Mouse (Mus musculus) mesoderm, embryonic 11.5 days (tissue): ENCODE measurements around the gene Tex14.

Experiments used
- DNase-seq: peaks from one replicate; pipeline ENCODE4 v3.0.0-alpha.2; 2012; ENCODE audit warnings: low read depth, low spot score

Gene Tex14

DNA sequence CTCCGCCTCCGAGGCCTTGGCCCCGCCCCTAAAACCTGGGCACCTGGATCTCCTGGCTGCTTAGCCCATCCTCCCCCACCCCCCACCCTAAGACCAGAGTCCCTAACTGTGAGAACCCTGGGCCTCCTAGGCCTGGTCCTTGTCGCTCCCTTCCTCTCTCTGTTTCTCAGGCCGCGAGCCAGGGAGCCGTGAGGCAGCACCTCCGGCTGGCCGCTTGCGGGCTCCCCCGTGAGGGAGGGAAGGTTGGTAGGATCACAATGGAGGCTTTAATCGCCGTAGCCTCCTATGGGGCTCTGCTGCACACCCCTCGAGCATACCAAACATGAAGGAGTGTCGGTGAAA lies 187.5 kb downstream of the Tex14 start:
- no peak for DNase-seq

DNA sequence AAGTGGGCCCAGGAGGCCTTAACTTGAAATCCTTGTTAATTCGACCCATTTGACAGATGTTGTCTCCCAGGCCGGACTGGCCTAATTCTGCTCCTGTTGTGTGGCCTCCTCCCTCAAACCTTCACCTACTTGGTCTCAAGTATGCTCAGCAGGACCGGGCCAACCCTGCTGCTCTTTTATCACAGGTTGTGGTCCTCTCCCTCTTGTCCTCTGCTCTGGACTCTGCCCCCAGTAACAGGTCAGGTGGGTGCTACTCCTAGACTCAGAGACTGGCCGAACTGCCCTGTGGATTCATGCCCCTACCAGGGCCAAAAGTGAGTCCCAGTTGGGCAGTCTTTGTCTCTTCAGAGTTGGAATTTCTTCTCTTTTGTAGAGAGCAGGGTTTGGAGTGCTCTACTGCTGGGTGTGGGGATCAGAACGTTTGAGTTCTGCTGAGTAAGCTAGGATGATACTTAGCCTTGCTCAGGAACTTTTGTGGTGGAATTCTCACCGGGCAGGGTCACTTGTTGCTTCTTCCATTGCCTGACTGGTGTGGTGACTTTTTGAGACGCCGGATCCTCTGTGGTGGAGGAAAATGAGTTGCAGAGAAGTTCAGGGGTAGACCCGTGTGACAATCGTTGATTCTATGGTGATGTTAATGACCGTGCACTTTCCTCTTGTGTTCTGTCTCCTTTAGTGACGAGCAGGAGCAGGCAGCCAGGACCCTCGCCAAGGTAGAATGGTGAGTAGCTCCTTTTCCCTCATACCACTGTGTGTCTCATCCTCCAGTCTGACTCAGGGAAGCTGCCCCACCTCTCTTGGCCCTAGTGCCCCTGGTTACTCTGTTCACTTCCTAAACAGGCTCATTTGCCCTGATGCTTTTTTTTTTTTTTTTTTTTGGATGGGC lies 188.1 kb downstream of the Tex14 start:
- DNase-seq, result no peak

DNA sequence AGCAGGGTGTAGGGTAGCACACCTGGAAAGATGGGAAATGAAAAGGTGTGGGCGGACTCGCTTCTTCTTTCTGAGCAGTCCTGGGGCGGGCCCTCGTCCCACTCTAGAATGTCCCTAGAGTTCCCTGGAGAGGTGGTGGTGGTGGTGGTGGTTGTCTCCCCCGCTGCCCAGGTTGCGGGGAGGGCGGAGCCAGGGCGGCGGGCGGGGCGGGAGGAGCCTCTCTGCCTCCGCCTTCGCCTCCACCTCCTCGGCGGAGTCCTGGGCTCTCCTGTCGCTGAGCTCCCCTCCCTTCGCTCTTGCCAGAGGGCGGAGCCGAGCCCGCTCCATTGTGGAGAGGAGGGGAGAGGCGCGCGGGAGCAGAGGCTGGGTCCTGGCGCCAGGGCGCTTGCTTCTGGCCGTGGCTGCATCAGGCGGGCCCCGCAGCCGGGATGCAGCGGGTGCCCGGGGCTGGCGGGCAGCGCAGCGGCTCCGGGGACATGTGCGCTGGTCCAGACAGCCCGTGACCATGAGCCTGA lies 190.5 kb downstream of the Tex14 start:
- peak; percentile 90 for DNase-seq

DNA sequence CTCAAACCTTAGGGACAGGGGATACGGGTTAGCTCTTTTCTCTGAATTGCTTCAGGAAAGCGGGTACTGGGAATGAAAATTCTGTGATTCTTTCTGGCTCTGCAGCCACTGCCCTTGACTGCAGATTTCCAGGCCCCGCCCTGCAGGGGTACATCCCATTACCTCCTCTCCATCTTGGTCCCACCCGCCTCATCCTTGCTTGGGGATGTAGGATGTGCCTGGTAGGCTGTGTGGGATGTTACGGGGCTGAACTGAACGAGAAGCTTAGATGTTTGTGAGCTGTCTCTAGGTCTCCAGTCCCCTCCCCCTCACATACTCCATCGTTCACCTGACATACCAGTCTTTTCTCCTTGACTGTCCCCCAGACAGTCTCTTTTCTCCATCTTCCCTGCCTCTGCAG lies 191.1 kb downstream of the Tex14 start:
- peak; percentile 18 for DNase-seq

DNA sequence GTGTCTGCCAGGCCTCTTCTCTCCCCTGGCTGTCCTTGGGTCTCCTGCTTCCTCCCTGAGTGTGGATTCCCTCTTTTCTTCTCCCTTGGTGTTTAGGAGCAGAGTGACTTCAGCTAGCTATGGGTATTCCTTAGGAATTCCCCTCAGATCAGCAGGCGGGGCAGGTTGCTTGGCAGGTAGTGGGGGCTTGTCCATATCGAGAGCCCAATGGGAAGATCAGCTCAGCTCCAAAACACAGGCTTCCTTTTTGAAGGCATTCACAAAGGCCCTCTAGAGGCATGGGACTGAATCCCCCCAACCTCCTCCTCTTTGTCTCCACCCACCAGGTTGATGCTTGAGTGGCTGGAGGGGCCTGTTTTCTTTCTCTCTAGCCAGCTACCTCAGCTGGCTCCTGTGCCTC lies 191.6 kb downstream of the Tex14 start:
- peak; percentile 24 for DNase-seq

DNA sequence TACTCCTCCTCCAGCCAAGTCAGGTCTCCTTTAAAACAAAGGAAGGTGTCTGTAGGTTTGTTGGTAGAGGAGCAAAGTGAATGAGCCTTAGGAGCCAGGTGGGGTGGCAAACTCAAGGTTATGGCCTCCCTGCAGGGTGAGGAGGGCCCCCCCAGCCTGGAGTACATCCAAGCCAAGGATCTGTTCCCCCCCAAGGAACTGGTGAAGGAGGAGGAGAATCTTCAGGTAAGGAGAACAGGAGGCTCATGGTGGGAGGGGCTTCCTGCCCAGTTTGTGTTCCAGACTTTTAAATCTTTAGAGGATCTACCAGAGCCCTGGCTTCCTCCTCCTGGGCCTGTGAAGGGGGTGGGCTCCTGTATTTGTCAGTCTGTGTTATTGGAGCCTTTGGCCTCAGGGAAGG lies 192.2 kb downstream of the Tex14 start:
- DNase-seq, result no peak

DNA sequence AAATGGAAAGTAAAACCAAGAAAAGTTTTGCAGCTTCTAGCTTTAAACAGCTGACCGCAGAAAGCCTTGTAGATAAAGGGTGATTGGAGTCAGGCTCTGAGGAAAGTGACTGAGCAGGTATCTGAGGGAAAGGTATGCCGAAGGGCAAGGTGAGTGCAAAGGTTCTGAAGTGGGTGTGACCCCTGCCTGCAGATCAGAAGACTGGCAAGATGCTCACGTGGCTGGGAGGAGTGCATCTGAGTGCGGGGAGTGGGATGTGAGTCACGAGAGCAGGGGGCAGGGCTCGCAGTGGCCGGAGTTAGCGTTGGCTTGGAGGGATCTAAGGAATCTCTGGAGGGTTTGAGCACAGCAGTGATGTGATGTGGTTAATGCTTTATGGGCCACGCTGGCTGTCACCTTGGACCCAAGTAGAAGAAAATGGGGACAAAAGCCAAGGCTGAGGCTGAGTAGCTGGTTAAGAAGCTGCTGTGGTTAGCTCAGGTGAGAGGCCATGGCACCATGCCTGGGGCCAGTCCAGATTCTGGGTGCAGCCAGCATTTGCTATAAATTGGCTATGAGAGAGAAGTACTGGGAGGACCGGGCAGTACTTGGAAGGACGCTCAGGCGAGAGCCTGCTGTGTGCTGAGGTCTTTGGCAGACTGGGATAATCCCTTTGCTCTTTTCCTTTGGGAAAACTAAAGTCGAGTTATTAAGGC lies 194.7 kb downstream of the Tex14 start:
- DNase-seq, result no peak

DNA sequence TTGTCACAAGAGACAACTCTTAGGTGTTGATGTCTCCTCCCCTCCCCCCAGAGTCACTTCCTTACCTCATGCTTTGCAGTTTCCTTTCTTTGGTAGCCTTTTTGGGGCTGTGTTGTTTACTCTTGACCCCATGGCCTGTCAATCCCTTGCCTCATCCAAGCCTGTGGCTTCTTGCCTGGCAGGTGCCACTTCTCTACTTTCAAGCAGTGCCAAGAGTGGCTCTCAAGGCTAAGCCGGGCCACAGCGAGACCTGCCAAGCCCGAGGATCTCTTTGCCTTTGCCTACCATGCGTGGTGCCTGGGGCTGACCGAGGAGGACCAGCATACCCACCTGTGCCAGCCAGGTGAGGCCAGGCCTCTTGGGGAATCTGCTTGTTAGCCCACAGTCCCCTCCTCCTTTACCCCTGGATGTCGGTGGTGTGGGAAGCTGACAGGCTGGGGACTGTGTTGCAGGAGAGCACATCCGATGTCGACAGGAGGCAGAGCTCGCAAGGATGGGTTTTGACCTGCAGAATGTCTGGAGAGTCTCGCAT lies 195.5 kb downstream of the Tex14 start:
- DNase-seq, result no peak

DNA sequence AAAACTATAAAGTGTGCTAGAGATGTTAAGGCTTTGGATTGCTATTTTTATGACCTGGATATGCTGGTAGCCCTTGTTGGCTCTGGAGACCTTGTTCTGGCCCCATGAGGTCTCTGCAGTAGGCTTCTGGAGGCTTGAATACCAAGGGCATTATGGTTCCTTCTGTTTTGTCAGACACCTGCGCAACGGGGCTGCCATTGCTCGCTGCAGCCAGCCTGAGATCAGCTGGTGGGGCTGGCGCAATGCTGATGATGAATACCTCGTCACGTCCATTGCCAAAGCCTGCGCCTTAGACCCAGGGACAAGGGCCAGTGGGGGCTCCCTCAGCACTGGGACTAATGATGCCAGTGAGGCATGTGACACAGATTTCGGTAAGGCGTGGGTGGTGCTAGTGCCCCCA lies 197.4 kb downstream of the Tex14 start:
- DNase-seq, result no peak

DNA sequence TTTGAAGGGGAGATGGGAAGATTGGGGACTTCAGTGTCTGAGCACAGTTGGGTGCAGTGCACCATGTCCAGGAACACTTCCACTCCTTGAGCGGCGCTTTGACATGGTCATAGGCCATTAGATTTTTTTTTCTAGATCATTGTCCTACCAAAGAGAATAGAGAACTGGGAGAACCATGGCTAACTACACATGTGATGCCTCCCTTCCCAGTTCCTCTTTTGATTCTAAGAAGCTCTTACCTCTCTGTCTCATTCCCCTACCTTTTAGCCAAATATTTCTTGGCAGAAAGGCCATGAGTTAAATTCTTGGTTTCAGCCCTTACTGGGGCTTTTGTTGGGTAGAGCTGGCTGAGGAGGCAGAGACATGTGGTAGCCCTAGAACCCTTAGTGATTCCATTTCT lies 198.7 kb downstream of the Tex14 start:
- DNase-seq, result no peak
